Mouse (Mus musculus): ENCODE measurements around the gene Abhd14b. TPM values are rescaled to one million over a fixed set of nuclear protein-coding genes. Genes with fewer than 3 reads are reported as not detected.
A peak's percentile ranks its signal among the peaks of the same experiment; 100 is the strongest.

Gene Abhd14b
- total RNA-seq (2012; rRNA removed) (2.7 and 3.4 TPM in 2 replicates), polyA plus RNA-seq (2012; ENCODE audit: insufficient read depth in 1 of 2, insufficient read length in 2 of 2, low read depth in 1 of 2, low replicate concordance in 2 of 2, missing spikeins in 1 of 2) (1 to 10 TPM in 1 of 2 experiments, not detected in 1; 6.5 TPM)

- peak; percentile 91 for DNase-seq (ENCODE audit: low read depth, low spot score)
- Histone ChIP-seq H3K27ac (ENCODE audit: control insufficient read depth, low read depth, low read length) (0 out of 2 replicates have a peak within 1 kb of the TSS, but pooled peaks have one; percentile 20), H3K4me1 (ENCODE audit: control insufficient read depth in 1 of 2, insufficient read depth in 2 of 2, low read length in 2 of 2) (peaks cover 0 to 8% of the 10 kb centered on the region in 2 experiments; a peak in 1 of 4 replicates), H3K9me3 (replicated peaks; ENCODE audit: insufficient read depth, low read length) (no peaks in the 10 kb centered on the region), H3K9ac (ENCODE audit: control insufficient read depth, low read depth, low read length, poor library complexity, severe bottlenecking) (peak within 1 kb of the TSS; percentile 83), H3K36me3 (ENCODE audit: control insufficient read depth in 1 of 2, insufficient read depth in 2 of 2, low read length in 2 of 2) (peaks cover 0 to 2% of the 10 kb centered on the region in 2 experiments; a peak in 2 of 4 replicates), H3K79me2 (ENCODE audit: control insufficient read depth, insufficient read depth, low read length, poor library complexity) (peaks cover 3% of the 10 kb centered on the region; the same call in 1 of the 2 replicates), H3K27me3 (ENCODE audit: control insufficient read depth in 1 of 2, insufficient read depth in 2 of 2, low read length in 2 of 2) (no peaks in the 10 kb centered on the region), H3K4me3 (ENCODE audit: control insufficient read depth in 1 of 2, insufficient read depth in 1 of 2, low read depth in 2 of 2, low read length in 2 of 2) (peak within 1 kb of the TSS; percentile 70 to 96)
- TF ChIP-seq KAT2A (conservative IDR thresholded peaks at IDR 0.05; ENCODE audit: low read depth, low read length) (no peak), TAL1 (IDR thresholded peaks at IDR 0.05; ENCODE audit: low read length) (no peak), NELFE (IDR thresholded peaks at IDR 0.05; ENCODE audit: low read depth, low read length) (peak; percentile 68), MEF2A (IDR thresholded peaks at IDR 0.05; ENCODE audit: extremely low read depth, insufficient replicate concordance, low read depth, low read length, poor library complexity, severe bottlenecking) (no peak), ZKSCAN1 (IDR thresholded peaks at IDR 0.05; ENCODE audit: low read depth, low read length) (no peak), RCOR1 (IDR thresholded peaks at IDR 0.05; ENCODE audit: low read depth, low read length) (no peak), CHD2 (IDR thresholded peaks at IDR 0.05; ENCODE audit: low read length) (no peak), ZMIZ1 (IDR thresholded peaks at IDR 0.05; ENCODE audit: low read depth, low read length) (no peak), POLR2AphosphoS2 (IDR thresholded peaks at IDR 0.05; ENCODE audit: low read length) (no peak), TCF12 (IDR thresholded peaks at IDR 0.05; ENCODE audit: low read depth, low read length) (0 out of 2 replicates have a peak, but pooled peaks have one; percentile 7), MAFK (IDR thresholded peaks at IDR 0.05; ENCODE audit: borderline replicate concordance, low read depth, low read length) (no peak), MAX (IDR thresholded peaks at IDR 0.05; ENCODE audit: low read length) (peak; percentile 95), ZNF384 (IDR thresholded peaks at IDR 0.05; ENCODE audit: low read depth, low read length) (no peak), ETS1 (IDR thresholded peaks at IDR 0.05; ENCODE audit: low read depth, low read length) (no peak), MAZ (IDR thresholded peaks at IDR 0.05; ENCODE audit: low read depth, low read length) (no peak), SMC3 (IDR thresholded peaks at IDR 0.05; ENCODE audit: low read depth, low read length) (no peak), UBTF (IDR thresholded peaks at IDR 0.05; ENCODE audit: borderline replicate concordance, insufficient read depth, low read depth, low read length) (no peak), E2F4 (IDR thresholded peaks at IDR 0.05; ENCODE audit: borderline replicate concordance, low read depth, low read length) (no peak), GATA1 (IDR thresholded peaks at IDR 0.05; ENCODE audit: low read depth, low read length) (no peak), CHD1 (IDR thresholded peaks at IDR 0.05; ENCODE audit: low read depth, low read length) (no peak), TBP (IDR thresholded peaks at IDR 0.05; ENCODE audit: low read depth, low read length) (peak; percentile 38; the same call in 1 of the 2 replicates), GABPA (IDR thresholded peaks at IDR 0.05; ENCODE audit: low read depth, low read length) (no peak), JUND (IDR thresholded peaks at IDR 0.05; ENCODE audit: low read depth, low read length) (no peak), CTCF (IDR thresholded peaks at IDR 0.05 in 2 of 3, conservative IDR thresholded peaks at IDR 0.05 in 1 of 3; ENCODE audit: control insufficient read depth in 1 of 3, insufficient read depth in 1 of 3, low read depth in 2 of 3, low read length in 3 of 3, poor library complexity in 1 of 3, severe bottlenecking in 1 of 3) (peak; percentile 29 to 59 (median 30); a peak in 5 of 6 replicates), SIN3A (IDR thresholded peaks at IDR 0.05; ENCODE audit: low read length) (peak; percentile 90), MXI1 (IDR thresholded peaks at IDR 0.05; ENCODE audit: low read depth, low read length) (peak; percentile 97), USF2 (IDR thresholded peaks at IDR 0.05; ENCODE audit: borderline replicate concordance in 1 of 2, insufficient read depth in 1 of 2, low read depth in 1 of 2, low read length in 2 of 2) (no peak), BHLHE40 (IDR thresholded peaks at IDR 0.05; ENCODE audit: borderline replicate concordance, low read depth, low read length) (peak; percentile 50; the same call in 1 of the 2 replicates), MYB (IDR thresholded peaks at IDR 0.05; ENCODE audit: low read depth, low read length) (no peak), HCFC1 (IDR thresholded peaks at IDR 0.05; ENCODE audit: low read depth, low read length) (peak; percentile 49), RAD21 (IDR thresholded peaks at IDR 0.05; ENCODE audit: low read depth, low read length) (no peak), POLR2A (IDR thresholded peaks at IDR 0.05; ENCODE audit: control insufficient read depth in 1 of 2, insufficient read depth in 1 of 2, low read depth in 1 of 2, low read length in 2 of 2, poor library complexity in 1 of 2) (peak; percentile 75 to 78; a peak in 2 of 4 replicates), USF1 (IDR thresholded peaks at IDR 0.05; ENCODE audit: low read depth, low read length) (peak; percentile 77), NRF1 (IDR thresholded peaks at IDR 0.05; ENCODE audit: insufficient read depth, low read depth, low read length, poor library complexity, severe bottlenecking) (peak; percentile 76), POLR2AphosphoS5 (IDR thresholded peaks at IDR 0.05; ENCODE audit: borderline replicate concordance, low read depth, low read length) (no peak), ELF1 (IDR thresholded peaks at IDR 0.05; ENCODE audit: low read depth, low read length) (no peak), ZC3H11A (IDR thresholded peaks at IDR 0.05; ENCODE audit: low read depth, low read length) (no peak)
Measured at GRCm38 (mm10) chr9:106447348-106447747, at the start of gene Abhd14b, which contains the start of gene Abhd14a. TSS of gene Abhd14b (plus strand) at chr9:106447459. TSS of gene Abhd14a (minus strand) at chr9:106447678.

All from MEL (cell line).